Mouse (Mus musculus) liver, adult 2 months (tissue): ENCODE data around the gene Sigirr. TPM values are rescaled to one million over a fixed set of nuclear protein-coding genes. Genes with fewer than 3 reads are reported as not detected.

ENCODE experiments used
- DNase-seq: peaks from one replicate; pipeline ENCODE4 v3.0.0-alpha.2; 2011; ENCODE audit warnings: low read depth, low spot score; ENCODE audit errors: extremely low read depth
- H3K27ac ChIP-seq: fragments of 200-500 bp; replicated peaks from 2 replicates; pipeline ENCODE4 v1.5.1; 2012; ENCODE audit warnings: low read depth, mild to moderate bottlenecking, control low read depth, inconsistent platforms, low read length; ENCODE audit not compliant: insufficient read depth
- H3K27me3 ChIP-seq: fragments of 200-500 bp; 2 replicates; pipeline ENCODE4 v1.6.1; 2012; ENCODE audit warnings: mild to moderate bottlenecking, moderate library complexity, low read length, inconsistent platforms; ENCODE audit not compliant: control insufficient read depth, insufficient read depth
- H3K36me3 ChIP-seq: fragments of 200-500 bp; 2 replicates; pipeline ENCODE4 v1.6.1; 2012; ENCODE audit warnings: low read length, inconsistent platforms; ENCODE audit not compliant: control insufficient read depth, insufficient read depth
- H3K4me1 ChIP-seq: fragments of 200-500 bp; 2 replicates; pipeline ENCODE4 v1.6.1; 2011; ENCODE audit warnings: low read length; ENCODE audit not compliant: control insufficient read depth, insufficient read depth
- H3K4me3 ChIP-seq: fragments of 200-500 bp; 2 replicates; pipeline ENCODE4 v1.5.1; 2011; ENCODE audit warnings: low read depth, mild to moderate bottlenecking, control low read depth, low read length, moderate library complexity; ENCODE audit not compliant: insufficient read depth
- H3K79me2 ChIP-seq: fragments of 200-500 bp; 2 replicates; pipeline ENCODE4 v1.6.1; 2012; ENCODE audit warnings: inconsistent platforms, mild to moderate bottlenecking, low read length, moderate library complexity; ENCODE audit not compliant: control insufficient read depth, insufficient read depth
- H3K9ac ChIP-seq: fragments of 200-500 bp; 2 replicates; pipeline ENCODE4 v1.6.1; 2012; ENCODE audit warnings: low read depth, mild to moderate bottlenecking, control low read depth, inconsistent platforms, low read length
- CTCF ChIP-seq: fragments of 200-500 bp; IDR thresholded peaks from 2 replicates; pipeline ENCODE4 v1.5.1; 2011; ENCODE audit warnings: low read depth, low read length, control low read depth
- POLR2A ChIP-seq: fragments of 200-500 bp; IDR thresholded peaks from 2 replicates; pipeline ENCODE4 v1.6.1; 2011; ENCODE audit warnings: low read length, control low read depth; ENCODE audit not compliant: insufficient read depth; ENCODE audit errors: extremely low read depth
- whole genome bisulfite sequencing: fragments of 180-500 bp; shearing (Covaris S2); methylation state at CpG from one replicate; pipeline ENCODE4 v1.1.7; 2018; 5-methylcytosine and 5-hydroxymethylcytosine counted together
- polyA plus RNA-seq: library from polyadenylated mRNA; depleted of rRNA; stranded (reverse); fragments of >200 nt; gene quantifications from 2 replicates; pipeline ENCODE4 v1.2.3, GENCODE M21; 2012
- total RNA-seq: library from RNA; depleted of rRNA; stranded (reverse); fragments of >200 nt; gene quantifications from 2 replicates; pipeline ENCODE4 v1.2.3, GENCODE M21; 2014

Gene Sigirr
- total and polyA plus RNA-seq, 2 experiments = 21.8 to 42.4 TPM

DNA sequence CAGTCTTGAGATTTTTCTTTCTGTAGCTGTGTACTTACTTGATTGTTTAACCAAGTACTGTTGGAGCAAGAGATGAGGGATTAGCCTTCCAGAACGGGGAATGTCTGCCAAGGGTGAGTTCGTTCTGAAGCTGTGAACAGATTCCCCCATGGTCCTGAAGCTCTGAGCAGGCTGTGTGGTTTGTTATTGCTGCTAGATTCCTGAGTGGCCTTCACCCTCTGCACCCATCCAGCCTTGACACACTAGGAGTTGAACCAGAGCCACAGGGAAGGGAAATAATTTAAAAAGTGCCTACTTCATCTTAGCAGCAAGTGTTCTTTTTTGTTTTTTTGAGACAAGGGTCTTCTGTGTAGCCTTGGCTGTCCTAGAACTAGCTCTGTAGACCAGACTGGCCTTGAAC lies 43.5 kb upstream of the Sigirr start:
- 84% methylated on average over 2 of the region's 2 CpGs for WGBS
- Histone ChIP-seq H3K79me2 (no peaks in the 10 kb centered on the region), H3K4me1 (no peaks in the 10 kb centered on the region), H3K4me3 (no peak overlapping the region), H3K27me3 (no peaks in the 10 kb centered on the region), H3K36me3 (no peaks in the 10 kb centered on the region), H3K9ac (no peak overlapping the region), H3K27ac (no peak overlapping the region)
- TF ChIP-seq CTCF (no peak), POLR2A (no peak)
- DNase-seq = no peak

DNA sequence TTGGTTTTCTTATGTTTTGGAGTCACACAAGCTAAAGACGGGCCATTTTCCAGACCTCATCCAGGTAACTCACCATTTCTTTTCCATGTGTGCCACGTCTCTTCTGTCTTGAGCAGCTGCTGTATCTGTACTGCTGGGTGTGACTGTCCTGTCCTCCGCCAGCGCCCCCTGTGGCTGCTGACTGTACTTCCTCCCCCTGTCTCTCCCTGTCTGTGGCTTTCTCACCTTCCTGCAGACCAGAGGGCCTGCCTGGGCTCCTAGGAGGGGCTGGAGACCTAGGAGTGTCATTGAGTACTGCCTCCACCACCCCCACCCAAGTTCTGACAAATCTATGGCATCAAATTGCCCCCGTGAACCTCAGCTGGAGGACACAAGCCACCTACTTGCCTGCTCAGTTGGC lies 42.7 kb upstream of the Sigirr start:
- Histone ChIP-seq H3K4me1 (no peaks in the 10 kb centered on the region), H3K36me3 (peaks cover 4% of the 10 kb centered on the region; the same call in 1 of the 2 replicates), H3K27ac (no peak overlapping the region), H3K27me3 (no peaks in the 10 kb centered on the region), H3K79me2 (no peaks in the 10 kb centered on the region), H3K9ac (no peak overlapping the region), H3K4me3 (no peak overlapping the region)
- DNase-seq = no peak
- 70% methylated on average over 5 of the region's 5 CpGs for WGBS
- TF ChIP-seq POLR2A = no peak
- TF ChIP-seq CTCF = peak; percentile 73

DNA sequence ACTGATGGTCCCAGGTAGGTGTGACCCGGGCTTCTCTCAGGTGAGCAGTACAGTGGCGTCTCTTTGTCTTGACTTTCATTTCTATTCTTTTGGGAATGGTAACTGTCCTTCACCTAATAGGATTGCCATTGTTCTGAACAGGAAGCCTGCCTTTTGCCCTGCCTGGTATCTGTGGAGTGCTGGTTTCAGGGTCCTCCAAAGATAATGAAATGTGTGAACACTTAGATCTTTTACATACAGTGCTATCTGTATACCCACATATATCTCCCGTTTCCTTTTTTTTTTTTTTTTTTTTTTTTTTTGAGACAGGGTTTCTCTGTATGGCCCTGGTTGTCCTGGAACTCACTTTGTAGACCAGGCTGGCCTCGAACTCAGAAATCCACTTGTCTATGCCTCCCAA lies 41.0 kb upstream of the Sigirr start:
- H3K4me3 ChIP-seq = no peak overlapping the region
- 81% methylated on average over 4 of the region's 4 CpGs for WGBS
- no peaks in the 10 kb centered on the region for H3K4me1 ChIP-seq
- peaks cover 12% of the 10 kb centered on the region; the same call in 1 of the 2 replicates for H3K36me3 ChIP-seq
- no peaks in the 10 kb centered on the region for H3K27me3 ChIP-seq
- H3K79me2 ChIP-seq = no peaks in the 10 kb centered on the region
- DNase-seq = no peak
- H3K27ac ChIP-seq = no peak overlapping the region
- no peak overlapping the region for H3K9ac ChIP-seq
- TF ChIP-seq POLR2A = no peak
- no peak for TF ChIP-seq CTCF

DNA sequence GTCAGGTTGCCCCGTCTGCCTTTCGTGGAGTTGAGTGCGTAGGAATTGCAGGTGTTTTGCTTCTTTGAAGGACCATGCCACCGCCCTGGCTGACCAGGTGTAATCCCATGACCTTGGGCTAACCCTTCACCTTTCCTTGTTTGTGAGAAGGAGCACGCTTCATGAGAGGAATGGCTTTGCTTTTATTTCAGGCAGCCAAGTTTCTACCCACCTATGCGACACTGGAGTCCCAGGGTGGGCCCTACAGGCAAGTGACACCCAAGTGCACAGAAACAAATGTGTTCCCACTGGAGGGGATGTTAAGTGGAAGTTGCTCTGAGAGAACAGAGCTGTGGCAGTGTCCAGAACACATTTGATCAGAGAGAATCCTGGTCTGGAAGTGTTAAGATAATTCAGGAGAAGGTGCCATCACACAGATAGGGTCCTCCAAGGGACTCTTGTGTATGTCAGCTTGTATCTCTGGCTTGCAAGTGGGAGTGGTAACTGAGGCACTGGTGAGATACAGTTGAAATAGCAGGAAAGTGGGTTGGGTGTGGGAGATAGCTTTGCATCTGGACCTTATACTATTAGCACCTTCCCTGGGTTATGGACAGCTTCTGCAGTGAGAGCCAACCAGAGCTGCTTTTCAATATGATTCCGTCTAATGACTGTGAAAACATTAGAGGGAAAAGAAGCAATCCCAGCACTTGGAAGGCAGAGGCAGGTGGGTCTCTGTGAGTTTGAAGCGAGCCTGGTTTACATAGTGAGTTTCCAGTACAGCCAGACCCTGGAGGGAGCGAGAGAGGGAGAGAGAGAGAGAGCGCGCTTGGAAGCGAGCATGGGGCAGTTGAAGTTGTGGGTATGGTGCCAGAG lies 31.8 kb upstream of the Sigirr start:
- DNase-seq = peak; percentile 24
- H3K4me3 ChIP-seq = peak overlapping the region; percentile 89
- TF ChIP-seq CTCF (no peak), POLR2A (no peak)
- peaks cover 4% of the 10 kb centered on the region; the same call in 1 of the 2 replicates for H3K79me2 ChIP-seq
- H3K9ac ChIP-seq = peak overlapping the region; percentile 91
- H3K36me3 ChIP-seq = peaks cover 7% of the 10 kb centered on the region; the same call in 1 of the 2 replicates
- H3K27ac ChIP-seq = no peak overlapping the region; the same call in 1 of the 2 replicates
- H3K4me1 ChIP-seq = peaks cover 7% of the 10 kb centered on the region
- 56% methylated on average over 12 of the region's 12 CpGs for WGBS
- H3K27me3 ChIP-seq = no peaks in the 10 kb centered on the region

DNA sequence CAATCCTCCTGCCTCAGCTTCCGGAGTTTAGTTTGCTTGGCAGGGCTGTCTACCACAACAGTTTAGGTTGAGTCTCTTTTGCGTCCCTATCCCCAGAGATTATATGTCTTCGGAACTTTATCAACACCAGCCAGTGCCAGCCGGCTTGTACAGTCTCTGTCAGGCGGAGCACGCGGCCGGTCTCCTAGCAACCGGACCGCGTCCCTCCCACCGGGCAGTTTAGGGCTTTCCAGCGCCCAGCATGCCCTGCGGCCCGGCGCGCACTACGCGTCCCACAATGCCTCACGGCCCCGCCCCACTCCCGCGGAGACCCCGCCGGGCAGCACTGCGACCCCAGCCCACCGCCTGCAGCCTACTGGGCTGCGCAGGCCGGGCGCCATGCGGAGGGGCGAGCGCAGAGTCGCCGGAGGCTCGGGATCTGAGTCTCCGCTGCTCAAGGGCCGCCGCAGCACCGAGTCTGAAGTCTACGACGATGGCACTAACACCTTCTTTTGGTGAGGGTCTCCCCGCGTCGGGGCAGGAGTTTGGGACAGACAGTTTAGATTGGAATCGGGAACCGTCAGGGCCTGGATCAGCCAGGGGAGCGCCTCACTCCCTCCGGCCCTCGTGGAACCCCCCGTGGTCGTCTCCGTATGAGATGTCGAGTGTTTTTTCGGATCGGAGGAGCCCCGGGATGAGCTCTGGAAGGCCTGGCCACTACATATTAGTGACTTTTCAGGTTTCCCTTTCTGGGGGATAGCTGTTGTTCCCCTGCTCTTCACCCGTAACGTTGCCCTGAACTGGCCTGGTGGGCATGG lies 30.9 kb upstream of the Sigirr start:
- DNase-seq = peak; percentile 69
- TF ChIP-seq POLR2A (no peak), CTCF (no peak)
- WGBS = 1% methylated on average over 59 of the region's 59 CpGs
- H3K9ac ChIP-seq = peak overlapping the region; percentile 91
- peak overlapping the region; percentile 89 for H3K4me3 ChIP-seq
- peaks cover 4% of the 10 kb centered on the region; the same call in 1 of the 2 replicates for H3K79me2 ChIP-seq
- peak overlapping the region; percentile 36 for H3K27ac ChIP-seq
- H3K27me3 ChIP-seq = no peaks in the 10 kb centered on the region
- no peaks in the 10 kb centered on the region for H3K36me3 ChIP-seq
- peaks cover 7% of the 10 kb centered on the region for H3K4me1 ChIP-seq
